Mouse (Mus musculus) ovary, adult 18-20 months (tissue): ENCODE data around the gene Gabrd.

Experiments used
- DNase-seq: peaks from one replicate; pipeline ENCODE4 v3.0.0; 2022; ENCODE audit warnings: low spot score, mixed read lengths

The Gabrd gene

DNA sequence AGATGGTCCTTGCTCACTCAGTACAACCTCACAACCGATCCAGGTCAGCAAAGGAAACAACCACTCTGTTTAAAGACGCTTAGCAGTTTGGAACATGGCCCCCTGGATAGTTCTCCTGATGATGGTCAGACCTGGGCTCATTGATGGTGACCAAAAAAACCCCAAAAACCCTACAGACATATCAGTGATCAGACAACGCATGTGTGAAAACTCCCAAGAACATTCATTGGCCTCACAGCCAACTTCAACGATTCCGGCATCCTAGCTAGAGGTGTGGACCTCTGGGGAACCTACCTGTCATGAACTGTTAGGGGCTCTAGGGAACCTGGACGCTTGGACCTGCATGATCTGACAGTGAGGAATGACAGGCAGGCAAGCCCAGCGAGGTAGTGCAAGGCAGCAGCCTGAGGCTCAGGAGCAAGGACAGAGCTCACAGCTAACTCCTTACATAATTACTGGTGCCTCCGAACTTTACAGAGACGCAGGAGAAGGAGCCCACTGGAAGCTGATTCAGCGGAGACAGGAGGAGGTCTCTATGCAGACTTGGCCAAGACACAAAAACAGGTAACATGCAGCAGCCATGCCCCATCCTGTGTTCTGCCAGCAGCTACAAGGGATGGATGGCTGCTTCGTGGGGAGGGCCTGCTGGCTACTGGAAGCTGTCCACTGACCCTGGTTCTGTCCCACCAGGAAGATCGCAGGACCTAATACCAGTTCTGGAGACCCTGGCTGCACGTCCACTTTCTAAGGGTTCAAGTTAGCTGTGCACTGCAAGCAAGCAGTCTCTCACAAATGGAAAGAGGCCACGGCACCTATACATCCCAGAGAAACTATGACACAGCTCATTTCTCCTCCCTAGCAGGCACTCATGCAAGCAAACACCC is 54.3 kb downstream of the Gabrd start:
- DNase-seq: no peak

DNA sequence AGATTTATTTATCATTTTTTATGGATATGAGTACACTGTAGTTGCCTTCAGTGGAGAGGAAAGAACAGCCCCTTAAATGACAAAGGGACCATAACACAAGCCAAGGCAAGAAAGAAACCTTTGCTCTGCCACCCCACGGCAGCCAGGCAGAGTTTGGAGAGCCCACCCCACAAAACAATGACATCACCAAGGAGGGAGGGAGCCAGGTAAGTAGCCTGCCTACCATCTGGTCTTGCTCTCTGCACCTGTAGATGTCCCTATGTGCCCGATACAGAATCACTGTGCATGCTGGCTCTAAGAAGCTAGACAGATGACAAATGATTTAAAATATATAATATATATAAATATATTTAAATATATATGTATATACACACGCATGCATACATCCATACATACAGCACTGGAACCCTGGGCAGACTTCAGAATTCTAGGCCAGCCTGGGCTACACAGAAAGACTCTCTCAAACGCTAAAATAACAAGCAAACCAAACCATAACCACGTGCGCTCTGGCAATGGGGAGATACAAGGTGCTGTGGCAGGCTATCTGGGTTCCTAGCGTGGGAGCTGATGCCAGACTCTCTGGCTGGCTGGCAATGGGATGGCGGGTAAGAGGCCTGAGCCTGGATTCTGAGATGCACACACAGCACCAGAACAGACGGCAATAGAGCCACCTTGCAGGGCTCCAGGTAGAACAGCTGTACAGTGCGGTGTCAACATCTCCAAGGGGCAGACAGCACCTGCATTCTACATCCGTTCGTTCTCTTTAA is 61.4 kb downstream of the Gabrd start:
- no peak for DNase-seq
